Mouse (Mus musculus): Measurements from ENCODE around the gene Gng2.
"Not testable (repeated sequence)": the region's sequence is repeated elsewhere in the genome, so short reads cannot be mapped to it uniquely, and the experiment has no call there.

Gng2 gene

DNA sequence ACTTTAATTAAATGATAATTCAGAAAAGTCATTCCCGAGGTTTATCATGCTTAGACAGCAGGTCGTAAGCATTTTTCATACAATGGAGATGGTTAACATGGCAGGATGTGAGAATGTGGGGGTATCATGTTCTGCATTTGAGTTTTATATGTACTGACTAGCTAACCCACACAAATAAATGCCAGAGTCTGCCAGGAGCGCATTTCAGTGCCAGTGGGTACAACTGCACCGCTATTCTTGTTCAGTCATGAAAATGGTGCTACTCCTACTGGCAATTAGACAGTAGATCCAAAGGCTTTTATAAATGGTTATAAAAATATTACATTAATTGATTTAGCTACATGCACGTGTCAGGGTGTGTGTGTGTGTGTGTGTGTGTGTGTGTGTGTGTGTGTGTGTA is 38.9 kb downstream of the Gng2 start:
- no peak for DNase-seq (ENCODE audit: low spot score)

DNA sequence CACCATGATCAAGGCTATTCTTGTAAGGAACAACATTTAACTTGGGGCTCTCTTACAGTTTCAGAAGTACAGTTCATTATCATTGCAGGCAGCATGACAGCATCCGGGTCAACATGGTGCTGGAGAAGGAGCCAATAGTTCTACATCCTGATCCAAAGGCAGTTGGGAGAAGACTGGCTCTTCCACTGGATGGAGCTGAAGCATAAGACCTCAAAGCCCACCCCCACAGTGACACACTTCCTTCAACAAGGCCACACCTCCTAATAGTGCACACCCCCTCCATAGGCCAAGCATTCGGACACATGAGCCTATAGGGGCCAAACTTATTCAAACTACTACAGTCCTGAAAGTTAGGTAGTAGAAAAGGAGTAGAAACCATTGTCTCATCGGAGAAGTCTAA is 42.3 kb downstream of the Gng2 start:
- DNase-seq (ENCODE audit: low spot score), result no peak

- DNase-seq (ENCODE audit: low spot score), result no peak
Observed at GRCm38 (mm10) chr14:19933314-19933713, 44.1 kb downstream of the Gng2 start.

DNA sequence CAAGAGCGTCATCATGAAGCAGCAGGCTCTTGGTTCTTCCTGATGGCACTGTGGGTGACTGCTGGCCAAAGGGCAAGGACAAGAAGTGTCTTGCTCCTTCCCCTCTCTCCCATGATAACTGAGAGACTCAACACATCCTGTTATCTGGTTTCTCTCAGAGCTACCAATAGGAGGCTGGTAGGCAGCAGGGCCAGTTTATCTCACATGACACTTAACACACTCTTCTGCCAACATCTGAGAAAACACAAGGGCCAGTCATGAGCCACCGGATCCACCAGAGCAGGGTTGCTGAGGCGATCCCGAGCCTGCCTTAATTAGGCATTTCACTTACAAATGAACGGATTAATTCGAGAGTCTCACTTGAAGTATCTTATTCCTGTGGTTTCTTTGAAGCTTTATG is 49.5 kb downstream of the Gng2 start:
- DNase-seq (ENCODE audit: low spot score), result peak; percentile 19

- no peak for DNase-seq (ENCODE audit: low spot score)
Observed at GRCm38 (mm10) chr14:19927156-19927555, 50.3 kb downstream of the Gng2 start.

DNA sequence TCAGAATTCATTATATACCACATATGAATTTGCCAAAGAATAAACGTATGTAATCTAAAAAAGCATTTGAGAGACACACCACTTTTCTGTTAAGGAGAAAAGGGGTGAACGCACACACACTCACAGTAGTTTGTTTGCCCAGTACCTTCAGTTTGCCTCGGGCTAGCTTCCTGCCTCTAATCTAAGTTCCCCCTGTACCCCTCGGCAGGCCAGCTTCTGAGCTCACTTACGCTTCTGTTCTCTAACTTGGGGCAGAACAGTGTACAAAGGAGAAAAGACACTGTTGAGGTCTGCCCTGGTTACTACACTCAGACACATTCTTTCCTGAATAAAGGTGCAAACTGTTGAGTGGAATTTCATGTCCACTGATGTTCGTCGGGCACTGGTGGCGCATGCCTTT is 51.1 kb downstream of the Gng2 start:
- no peak for DNase-seq (ENCODE audit: low spot score)

DNA sequence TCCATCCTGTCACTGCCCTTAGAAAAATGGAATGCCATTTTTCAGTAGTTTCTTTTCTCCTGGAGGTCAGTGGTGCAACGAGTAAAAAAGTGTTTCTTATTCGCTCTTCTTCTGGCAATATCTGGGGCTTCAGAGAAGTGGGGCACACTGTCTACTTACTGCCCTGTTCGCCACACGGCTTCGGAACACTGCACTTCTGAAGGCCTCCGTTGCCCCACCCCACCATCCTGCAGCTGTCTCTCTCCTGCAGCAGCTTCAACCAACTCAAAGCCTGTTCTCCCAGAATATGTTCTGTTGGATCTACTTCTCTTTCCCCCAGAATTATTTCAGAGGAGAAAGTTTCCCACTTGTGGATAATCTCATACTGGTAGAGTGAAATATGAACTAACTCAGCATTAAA is 52.3 kb downstream of the Gng2 start:
- no peak for DNase-seq (ENCODE audit: low spot score)

GRCm38 (mm10) chr14:19924086-19924485 is 53.3 kb downstream of the Gng2 start:
- DNase-seq (ENCODE audit: low spot score), result no peak

DNA sequence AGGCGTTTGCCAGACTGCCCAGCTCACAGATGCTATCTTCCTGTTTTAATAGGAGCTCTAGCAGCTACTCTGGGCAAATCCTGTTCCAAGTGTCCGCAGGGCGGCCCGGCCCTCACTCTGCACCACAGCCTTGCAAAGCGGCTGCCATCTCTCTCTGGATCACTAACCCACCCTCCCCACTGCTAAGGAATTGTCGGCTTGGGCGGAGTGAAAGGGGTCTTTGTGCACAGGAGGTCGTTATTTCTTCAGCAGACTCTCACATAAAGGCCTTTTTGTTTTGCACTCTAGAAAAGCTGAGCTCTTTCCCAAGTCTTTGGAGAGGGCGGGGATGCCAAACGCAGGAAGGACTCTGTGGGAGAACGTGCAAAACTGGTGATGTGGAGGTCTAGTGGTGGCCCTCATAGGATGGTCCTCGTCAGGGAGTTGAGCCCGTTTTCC is 57.2 kb downstream of the Gng2 start:
- DNase-seq (ENCODE audit: low spot score), result no peak

DNA sequence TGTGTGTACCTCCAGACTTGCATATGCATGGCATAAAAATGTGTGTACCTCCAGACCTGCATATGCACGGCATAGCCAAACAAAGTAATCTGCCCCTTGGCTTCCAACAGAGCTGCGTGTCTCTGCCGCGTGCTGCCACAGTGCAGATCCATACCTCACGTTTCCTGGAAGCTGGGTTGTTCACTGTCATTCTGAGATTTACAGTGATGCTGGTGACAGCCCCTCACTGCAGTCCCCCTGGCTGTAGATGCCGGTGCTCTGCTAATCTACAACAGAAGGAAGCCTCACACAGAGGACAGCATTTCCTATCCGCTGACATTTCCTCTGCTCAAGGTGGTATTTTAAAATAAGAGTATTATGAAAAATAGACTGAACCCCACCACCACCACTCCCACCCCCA is 57.6 kb downstream of the Gng2 start:
- no peak for DNase-seq (ENCODE audit: low spot score)

- DNase-seq (ENCODE audit: low spot score), result no peak
Observed at GRCm38 (mm10) chr14:19917534-19917933, 59.9 kb downstream of the Gng2 start.

DNA sequence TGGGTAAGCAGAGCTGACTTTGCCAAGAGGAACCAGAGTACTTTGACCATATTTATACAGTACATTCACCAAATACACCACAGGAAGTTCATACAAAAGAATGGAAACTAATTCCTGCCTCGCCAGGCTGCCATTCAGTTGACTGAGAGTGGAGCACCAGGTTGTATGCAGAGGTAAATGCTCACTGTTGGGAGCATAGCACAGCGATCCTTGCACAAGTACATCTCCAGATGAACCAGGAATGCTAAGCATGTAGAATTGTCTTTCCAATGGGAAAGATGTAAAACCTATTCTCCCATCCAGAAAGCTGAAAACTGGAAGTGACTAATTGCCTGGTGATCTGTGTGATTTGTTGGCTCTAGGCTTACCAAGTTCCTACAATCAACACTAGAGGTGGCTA is 61.1 kb downstream of the Gng2 start:
- no peak for DNase-seq (ENCODE audit: low spot score)

DNA sequence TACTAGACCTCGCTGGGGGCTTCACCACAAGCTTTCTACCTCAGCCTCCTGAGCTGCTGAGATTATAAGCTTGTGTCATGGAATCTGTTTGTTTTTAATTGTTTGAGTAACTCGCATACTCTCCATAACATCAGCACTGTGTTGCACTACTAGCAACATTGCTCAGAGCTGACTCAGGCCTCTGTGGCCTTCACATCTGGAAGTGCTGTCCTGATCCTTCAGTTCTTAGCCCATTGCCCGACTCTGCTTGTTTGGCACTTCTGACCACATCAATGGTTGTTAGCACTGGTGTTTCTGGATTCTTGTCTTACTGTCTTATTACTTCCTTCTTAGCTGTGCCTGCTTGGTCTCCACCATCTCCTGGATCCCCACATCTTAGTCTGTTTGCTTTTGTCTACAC is 64.5 kb downstream of the Gng2 start:
- no peak for DNase-seq (ENCODE audit: low spot score)

DNA sequence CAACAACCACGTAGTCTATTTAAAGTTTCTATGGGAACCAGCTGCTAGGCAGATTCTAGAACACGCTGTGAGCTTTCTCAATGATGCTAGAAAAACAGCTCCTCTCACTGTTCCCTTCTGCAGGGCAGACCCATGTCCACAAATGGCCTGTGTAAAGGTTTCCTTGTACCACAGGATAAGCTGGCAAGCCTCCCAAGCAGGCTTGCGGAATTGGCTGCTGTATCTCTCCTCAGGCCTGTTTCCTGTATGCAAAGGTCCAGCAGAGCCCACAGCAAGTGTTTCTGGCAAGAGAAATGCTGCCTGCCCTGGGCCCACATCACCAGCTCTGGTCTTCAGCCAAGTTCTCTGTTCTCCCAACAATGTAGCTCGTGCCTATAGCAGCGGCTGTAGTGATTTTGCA is 71.8 kb downstream of the Gng2 start:
- no peak for DNase-seq (ENCODE audit: low spot score)

- DNase-seq (ENCODE audit: low spot score), result no peak
Observed at GRCm38 (mm10) chr14:19904821-19905220, 72.6 kb downstream of the Gng2 start.

GRCm38 (mm10) chr14:19904031-19904430 is 73.4 kb downstream of the Gng2 start:
- DNase-seq (ENCODE audit: low spot score), result no peak

GRCm38 (mm10) chr14:19900492-19900891 is 76.9 kb downstream of the Gng2 start:
- DNase-seq (ENCODE audit: low spot score), result no peak

- DNase-seq (ENCODE audit: low spot score), result no peak
Observed at GRCm38 (mm10) chr14:19887569-19887968, 89.9 kb downstream of the Gng2 start.

GRCm38 (mm10) chr14:19884431-19884830 is 93.0 kb downstream of the Gng2 start:
- not testable (repeated sequence) for DNase-seq (ENCODE audit: low spot score)

DNA sequence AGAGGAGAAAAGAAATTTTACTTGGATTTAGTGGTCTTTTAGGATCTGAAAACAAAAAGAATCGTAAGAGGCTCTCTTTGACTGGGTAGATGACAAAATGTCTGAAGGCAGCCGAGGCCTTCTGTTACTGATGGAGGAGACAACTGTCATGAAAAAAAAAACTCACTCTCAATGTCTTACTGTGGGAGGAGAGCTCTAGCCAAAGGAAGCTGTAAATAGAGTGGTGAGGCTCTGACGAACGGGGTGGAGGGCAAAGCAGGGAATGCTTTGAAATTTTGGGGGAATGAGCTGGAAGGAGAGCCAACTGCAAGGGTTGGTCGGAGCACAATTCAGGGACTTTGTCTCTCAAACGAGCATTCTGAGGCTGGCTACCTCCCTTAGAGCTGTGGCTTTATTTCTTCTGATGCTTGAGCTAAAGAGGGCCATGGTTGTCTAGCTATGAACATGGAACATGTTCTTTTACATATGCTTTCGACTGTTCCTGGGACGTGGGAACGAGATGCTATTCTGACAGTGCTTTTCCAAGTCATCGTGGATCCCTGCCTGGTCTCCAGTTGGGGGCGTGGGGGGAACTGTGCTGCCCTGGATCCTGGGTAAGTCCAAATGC is 103.1 kb downstream of the Gng2 start:
- DNase-seq (ENCODE audit: low spot score), result no peak

- DNase-seq (ENCODE audit: low spot score), result no peak
Observed at GRCm38 (mm10) chr14:19867286-19867935, 110.0 kb downstream of the Gng2 start.

DNA sequence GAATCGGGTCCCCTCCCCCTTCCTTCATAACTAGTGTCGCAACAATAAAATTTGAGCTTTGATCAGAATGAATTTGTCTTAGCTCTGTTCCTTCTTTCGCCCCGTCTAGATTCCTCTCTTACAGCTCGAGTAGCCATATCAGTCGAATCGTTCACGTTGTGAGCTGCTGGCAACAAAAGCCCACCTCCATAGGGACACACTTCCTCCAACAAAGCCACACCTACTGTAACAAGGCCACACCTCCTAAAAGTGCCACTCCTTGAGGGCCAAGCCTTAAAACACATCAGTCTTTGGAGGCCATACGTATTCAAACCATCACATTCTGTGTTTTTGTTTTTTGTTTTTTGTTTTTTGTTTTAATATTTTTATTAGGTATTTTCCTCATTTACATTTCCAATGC is 112.3 kb downstream of the Gng2 start:
- not testable (repeated sequence) for DNase-seq (ENCODE audit: low spot score)

DNA sequence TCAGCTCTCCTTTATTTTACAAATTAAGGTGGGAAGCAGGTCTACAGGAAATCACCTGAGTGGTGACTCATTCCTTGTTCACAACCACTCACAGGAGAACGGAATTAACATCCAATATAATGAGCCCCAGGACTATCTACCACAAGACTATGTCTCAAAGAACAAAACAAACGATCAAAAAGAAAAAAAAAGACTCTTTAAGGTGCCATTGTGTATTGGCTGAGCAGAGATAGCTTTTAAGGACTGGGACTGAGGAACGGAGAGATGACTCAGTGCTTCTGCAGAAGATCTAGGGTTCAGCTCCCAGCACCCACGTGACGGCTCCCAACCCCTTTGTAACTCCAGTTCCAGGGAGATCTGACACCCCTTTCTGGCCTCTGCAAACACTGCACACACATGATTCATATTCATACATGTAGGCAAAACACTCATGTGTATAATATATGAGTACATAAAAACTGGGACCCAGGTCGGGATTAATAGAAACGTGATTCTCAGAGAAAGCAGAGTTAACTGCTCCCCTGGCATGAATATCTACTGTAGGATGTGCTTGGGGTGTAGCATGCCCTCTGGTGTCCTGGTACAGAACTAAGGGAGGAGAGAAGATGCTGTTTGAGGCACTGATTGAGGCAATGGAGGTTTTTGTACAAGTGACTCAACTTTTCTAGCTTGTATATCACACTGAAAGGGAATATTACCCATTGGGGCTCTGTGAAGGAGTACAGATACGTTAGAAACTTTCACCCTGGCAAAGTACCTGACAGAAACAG is 115.9 kb downstream of the Gng2 start:
- no peak for DNase-seq (ENCODE audit: low spot score)
